Mouse (Mus musculus): ENCODE results near the gene Spon1. TPM values are rescaled to one million over a fixed set of nuclear protein-coding genes. Genes with fewer than 3 reads are reported as not detected.

Spon1 gene
- polyA plus RNA-seq, 1 experiment: 12.3 TPM

DNA sequence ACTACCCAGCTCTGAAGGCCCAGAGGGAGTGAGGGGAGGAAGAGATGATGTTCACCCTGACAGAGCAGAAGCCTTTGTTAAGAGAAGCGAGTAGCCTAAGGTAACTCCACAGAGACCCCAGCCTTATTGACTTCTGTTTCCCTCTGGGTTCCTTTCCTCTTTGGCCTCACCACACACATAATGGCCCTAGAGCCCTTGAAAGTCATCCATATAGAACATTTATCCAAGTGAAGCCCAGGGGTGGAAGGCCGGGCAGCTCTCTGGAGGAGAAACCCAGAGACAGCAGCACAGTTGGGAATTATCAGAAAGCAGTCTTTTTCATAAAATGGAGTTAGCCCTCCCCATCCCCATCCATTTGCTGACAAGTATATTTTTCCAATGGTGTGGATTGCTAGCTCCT lies 75.7 kb downstream of the Spon1 start:
- DNase-seq (ENCODE audit: low read depth): no peak

DNA sequence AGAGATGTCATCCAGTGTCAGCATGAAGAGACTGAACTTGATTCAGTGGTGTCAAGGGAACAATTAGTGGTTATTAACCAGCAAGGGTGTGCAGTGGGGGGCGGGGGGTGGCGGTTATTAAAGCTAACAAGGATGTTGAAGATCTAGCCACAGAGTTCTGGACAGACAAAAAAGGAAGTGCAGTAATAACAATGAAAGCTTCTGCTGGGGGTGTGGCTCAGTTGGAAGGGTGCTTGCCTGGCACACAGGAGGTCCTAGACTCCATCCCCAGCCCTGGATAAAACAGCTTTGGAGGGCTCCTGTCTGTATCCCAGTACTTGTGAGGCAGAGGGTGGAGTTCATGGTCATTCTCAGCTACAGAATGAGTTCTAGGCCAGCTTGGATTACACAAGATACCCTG lies 77.4 kb downstream of the Spon1 start:
- DNase-seq (ENCODE audit: low read depth): no peak

DNA sequence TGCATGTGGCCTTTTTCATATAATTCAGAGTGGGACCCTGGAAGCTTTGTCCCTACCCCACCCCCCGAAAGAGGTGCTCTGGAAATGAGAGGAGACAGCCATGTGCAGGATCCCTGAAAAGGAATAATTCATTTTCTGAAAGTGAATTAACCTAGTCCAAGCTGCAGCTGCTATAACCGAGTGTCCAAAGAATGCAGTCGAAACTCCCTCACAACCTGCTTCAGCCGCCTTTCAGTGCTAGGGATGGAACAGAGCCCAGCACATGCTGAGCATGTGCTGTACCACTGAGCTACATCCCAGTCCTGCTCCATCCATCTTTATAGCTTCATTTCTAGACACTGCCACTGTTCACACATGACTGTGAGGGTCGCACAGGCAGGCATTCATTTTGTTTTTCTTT lies 79.4 kb downstream of the Spon1 start:
- DNase-seq (ENCODE audit: low read depth): no peak

DNA sequence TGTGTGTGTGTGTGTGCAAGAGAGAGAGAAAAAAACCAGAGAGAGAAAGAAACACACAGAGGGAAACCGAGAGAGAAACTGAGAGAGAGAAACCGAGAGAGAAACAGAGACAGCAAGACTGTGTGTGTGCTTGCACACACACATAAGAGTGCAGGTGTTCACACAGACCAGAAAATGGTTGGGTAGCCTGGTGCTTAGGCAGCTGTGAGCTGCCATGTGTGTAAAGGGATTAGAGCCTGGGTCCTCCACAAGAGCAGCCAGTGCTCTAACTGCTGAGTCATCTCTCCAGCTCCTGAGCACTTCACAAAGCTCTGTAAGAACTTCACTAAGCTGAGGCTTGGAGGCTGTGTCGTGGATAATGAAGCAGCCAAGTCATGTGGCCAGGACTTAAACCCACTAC lies 80.8 kb downstream of the Spon1 start:
- DNase-seq (ENCODE audit: low read depth): no peak

DNA sequence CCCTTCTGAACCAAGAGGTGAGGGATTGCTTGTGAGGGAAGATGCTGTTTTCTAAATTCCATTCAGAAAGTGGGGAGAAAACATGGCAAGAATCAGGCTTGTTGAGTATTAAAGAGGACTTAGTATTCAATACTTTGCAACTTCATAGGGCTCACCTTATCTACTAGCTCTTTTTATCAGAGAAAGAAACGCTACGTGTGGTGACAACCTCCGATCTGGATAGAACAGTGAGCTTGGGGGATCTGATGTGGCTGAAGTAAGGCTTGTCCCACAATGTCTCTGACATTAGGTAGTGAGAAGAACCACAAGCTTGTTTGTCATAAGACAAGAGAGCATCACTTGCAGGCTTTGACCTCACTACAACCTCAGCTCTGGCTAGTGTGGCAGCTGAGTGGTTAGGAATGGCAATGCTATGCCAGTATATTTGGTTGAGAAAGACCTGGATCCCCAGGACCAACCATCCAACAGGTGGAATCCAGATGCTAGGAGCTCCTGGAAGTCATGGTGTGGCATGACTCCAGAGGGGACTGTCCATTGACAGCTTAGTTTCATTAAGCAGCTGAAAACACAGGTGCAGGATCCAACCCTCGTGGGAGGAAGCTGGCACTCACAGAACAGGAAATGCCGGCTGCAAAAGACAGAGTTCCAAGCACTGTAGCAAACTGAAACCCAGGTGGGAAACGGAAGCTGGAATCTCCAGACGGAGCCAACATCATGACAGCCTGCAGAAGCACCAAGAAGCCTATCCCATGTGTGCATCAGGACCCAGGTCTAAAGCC lies 81.4 kb downstream of the Spon1 start:
- DNase-seq (ENCODE audit: low read depth): no peak

DNA sequence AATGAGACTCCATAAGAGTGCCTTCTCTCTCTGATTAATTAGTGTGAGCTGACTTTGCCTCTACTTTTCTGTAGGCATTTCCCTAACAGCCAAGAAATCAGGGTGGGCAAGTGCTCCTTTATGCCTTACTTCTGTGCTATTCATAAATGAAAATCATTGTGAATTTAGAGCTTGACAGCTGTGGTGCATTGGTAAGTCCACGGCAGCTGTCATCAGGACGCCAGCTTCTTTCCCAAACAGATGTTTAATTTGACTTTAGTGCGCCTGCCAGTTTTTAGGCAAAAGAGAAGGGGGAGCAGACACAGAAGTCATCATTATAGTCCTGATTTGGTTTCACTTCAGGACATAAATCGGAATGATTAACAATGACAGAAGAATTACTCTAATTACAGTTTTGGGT lies 84.6 kb downstream of the Spon1 start:
- no peak for DNase-seq (ENCODE audit: low read depth)

DNA sequence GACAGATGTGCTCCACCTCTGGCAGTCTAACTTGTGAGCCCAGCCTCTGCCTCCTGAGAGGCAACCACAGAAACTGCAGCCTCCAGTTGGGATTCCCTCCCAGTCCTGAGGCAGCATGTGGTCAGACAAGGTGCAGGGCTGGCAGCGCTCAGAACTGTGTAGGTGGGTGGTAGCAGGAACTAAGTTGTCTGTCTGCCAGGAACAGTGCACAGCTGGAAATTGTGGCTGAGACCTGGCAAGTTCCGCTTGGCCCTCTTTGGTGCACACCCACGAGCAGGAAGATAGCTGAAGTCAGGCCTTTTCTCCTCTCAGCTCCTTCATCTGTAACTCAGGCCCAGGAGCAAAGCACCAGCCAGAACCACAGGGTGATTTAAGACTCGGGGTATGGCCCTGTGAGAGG lies 89.6 kb downstream of the Spon1 start:
- DNase-seq (ENCODE audit: low read depth): peak; percentile 44

DNA sequence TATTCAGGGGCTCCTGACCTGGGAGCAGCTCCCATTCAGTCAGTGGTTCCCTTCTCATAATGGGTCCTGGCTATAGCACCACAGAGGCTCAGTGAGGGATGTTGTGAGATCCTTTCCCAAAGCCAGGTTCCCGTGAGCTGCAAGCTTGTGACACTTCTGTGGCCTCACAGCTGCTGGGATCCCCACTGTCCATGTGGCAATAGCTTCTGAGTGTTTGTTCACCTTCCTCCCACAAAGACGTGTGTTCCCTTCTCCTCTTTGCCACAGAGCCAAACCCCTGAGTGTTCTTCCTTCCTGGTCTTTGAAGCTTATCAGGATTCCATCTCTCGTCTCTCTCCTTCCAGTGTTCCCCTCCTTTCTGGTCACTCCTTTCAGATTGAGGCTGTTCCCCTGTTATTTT lies 90.3 kb downstream of the Spon1 start:
- DNase-seq (ENCODE audit: low read depth): no peak

DNA sequence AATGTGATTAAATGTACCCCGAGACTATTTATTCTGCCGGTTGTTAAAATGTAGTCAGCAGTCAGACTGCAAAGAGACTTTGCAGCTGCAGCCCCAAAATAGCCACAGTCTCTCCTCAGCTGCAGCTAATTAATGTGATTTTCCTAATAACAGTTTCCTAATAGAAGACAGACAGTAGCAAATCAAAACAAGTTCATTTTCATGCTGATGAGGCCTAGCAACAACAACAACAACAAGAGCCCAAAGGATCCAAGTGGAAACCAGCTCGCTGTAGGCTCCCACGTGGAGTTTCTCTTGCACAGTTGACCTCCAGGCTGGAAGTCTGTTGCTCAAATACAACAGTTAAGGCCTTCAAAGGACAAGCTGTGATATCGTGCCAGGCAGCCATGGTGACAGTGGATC lies 93.7 kb downstream of the Spon1 start:
- DNase-seq (ENCODE audit: low read depth): no peak

DNA sequence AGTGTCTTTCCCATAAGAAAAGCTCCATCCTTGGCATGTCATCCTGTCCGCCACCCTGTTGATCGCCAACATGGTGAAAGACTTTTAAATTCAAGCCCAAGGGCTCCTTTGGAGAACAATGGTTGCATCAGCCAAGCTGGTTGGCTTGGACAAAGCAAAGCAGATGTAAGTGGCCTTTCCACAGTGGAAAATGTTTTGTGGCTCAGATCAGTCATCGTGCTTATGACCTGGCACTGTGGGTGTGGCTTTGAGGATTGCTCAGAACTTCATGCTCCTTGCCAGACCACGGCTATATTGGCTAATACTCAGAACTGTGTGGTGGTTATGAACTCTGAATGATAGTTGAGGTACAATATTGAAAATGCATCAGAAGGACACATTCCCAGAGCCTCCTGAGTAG lies 96.2 kb downstream of the Spon1 start:
- DNase-seq (ENCODE audit: low read depth): no peak

DNA sequence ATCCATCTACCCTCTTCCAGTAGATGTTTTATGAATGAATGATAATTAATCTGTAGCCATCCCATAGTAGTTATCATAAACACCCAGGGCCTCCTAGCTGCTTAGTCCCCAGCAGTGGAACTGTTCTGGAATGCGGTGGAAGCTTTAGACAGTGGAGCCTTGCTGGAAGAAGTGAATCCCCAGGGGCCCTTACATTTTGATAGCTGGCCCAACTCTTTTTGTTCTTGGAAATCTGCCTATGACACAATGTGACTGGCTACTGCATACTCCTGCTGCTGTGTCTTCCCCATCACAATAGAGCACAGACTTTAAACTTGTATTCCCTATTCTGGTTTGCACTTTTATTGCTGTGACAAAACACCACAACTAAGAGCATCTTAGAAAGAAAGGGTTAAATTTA lies 107.0 kb downstream of the Spon1 start:
- no peak for DNase-seq (ENCODE audit: low read depth)

DNA sequence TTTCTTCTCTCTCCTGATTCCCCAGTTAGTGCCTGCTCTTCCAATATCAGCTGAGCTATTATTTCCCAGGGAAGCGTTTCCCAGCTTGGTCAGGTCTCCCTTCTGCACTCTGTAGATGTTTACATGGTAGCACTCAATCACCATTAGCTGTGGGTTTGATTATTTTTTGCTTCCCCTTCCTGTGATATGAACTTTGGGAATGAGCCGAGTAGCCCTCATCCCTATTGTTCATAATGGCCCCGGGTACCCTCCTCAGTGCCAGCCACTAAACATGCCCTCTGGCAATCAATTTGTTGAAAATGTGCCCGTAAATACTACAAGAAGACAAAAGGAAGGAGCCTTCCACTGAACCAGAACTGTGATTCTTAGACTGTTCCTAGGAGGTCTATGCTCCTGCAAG lies 111.7 kb downstream of the Spon1 start:
- no peak for DNase-seq (ENCODE audit: low read depth)

DNA sequence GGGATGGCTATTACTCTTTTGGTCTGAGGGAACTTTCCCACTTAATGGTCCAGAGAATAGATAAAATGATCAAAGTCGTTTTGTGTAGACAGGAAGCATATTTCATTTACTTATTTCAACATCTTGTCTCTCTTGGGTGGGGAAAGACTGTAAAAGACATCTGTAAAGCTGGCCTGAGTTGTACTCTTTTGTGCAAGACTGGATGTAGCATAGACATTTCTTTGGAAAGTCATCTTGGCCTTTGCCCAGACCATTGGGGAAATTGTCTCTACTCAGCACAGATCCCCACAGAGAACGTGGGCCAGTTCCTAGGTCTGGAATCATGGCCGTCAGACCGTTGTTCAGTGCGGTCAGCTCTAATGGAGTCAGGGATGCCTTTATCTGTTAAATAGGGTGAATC lies 112.1 kb downstream of the Spon1 start:
- DNase-seq (ENCODE audit: low read depth): no peak

DNA sequence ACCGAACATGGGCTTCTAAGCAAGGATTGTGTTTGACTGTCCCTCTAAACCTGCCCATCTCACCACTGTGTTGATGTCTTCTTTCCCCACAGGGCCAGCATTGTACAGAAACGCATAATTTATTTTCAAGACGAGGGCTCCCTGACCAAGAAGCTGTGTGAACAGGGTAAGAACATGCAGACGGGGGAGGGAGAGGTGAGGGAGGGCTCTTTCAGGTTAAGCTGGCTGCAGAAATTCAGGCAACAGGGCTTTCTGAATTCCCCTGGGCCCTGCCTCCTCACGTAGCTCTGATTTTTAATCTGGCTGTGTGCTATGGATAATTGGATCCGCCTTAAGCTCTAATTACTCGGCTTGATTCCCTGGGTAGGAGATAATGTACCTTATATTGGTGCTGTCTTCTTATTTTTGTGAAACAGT lies 113.3 kb downstream of the Spon1 start:
- no peak for DNase-seq (ENCODE audit: low read depth)

DNA sequence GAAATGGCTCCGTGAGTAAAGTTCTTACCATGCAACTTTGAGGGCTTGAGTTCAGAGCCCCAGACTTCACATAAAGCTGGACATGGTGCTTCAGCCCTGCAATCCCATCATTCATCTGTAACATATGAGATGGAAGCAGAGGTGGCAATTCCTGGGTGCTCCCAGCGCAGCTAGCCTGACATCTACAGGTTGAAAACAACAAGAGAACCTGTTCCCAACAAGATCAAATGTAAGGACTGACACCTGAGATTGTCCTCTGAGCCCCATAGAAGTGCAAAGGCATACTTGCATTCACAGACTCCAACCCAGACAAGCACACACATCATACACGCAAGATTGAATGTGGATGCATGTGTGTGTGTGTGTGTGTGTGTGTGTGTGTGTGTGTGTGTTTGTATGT lies 114.2 kb downstream of the Spon1 start:
- DNase-seq (ENCODE audit: low read depth): no peak

DNA sequence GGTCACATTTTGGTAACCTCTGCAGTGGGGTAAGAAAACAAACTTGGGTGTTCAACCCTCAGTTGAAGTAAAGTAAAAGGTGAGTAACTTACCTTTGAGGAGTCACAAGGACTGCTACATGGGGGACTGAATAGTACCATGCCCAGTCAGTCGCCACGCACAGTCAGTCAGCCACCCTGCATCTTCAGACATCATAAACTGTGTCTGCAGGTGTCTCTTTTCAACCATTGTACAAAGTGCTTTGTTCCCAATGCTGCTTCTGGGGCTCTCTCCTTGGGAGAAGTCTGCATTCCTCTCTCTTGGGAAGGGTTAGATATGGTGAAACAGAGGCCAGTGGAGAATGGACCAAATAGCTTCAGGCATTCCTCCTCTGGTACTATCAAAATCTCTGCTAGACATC lies 125.0 kb downstream of the Spon1 start:
- DNase-seq (ENCODE audit: low read depth): no peak

DNA sequence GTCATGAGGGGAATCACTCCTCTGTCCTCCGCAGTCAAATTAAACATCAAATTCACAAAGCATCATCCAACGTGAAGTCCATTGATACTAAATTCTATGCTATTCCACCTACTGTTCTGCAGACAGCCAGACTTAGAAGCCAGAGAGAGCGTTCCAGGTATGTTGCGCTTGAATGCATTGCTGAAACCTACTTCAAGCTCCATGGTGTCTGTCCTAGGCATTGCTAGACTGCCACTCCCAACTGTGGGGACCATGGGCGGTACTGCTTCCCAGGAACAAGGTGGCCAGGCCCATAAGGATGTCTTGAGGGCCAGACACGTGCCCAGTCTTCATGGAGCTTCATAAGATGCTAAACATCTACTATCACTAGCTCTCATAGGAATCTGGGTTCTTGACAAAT lies 125.7 kb downstream of the Spon1 start:
- DNase-seq (ENCODE audit: low read depth): no peak

DNA sequence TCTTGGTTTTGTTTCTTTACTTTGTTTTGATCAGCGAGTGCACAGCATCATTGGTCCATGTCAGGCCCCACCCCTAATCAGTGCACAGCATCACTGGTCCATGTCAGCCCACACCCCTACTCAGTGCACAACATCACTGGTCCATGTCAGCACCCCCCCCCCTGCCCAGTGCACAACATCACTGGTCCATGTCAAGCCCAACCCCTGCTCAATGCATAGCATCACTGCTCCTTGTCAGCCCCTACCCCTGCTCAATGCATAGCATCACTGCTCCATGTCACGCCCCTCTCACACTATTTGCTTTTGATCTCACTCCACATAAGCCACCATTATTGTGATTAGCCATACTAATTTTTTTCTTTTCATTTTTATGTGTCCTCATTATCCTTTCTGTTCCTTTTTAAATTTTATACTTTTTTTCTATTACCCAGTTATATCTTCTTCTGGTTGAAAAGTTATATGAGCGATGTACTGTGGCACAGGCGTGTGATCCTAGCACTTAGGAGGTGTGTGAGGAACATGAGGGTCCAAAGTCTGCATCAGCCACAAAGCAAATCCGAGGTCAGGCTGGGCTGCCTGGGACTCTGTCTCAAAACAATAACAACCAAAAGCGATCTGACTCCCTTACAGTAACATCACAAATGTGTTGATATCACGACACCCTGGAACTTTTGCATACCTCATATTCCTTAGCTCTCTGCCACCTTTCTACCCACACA lies 128.3 kb downstream of the Spon1 start:
- no peak for DNase-seq (ENCODE audit: low read depth)

DNA sequence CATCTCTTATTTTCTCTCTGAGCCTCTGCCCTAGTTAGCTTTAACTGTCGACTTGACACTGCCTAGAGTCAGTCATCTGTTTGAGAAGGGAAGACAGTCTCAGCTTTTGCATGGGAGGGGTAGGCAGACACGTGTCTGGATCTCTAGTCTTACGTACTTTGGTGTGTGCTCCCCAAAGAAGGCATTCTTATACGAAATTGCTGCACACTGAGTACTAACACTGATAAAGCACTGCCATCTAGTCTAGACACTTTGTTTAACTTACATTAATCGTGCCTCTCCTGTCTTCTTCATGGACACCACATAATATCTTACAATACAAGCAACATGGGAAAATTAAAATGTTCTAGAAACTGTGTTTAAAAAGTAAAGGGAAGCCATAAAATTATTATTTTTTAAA lies 129.5 kb downstream of the Spon1 start:
- no peak for DNase-seq (ENCODE audit: low read depth)

DNA sequence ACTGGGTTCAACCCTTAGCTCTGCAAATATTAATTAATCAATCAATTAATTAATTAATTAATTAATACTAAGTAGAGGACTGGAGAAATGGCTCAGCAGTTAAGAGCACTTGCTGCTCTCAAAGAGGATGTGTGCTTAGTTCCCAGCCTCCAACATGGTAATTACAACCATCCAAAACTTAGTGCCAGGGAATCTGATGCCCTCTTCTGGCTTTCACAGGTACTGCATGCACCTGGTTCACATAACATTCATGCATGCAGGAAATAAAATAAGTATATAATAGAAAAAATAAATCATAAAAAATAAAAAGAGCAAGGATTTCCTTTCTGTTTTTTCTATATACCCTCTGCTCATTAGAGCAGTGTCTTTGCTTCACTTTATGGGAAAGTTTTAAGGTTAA lies 132.6 kb downstream of the Spon1 start:
- no peak for DNase-seq (ENCODE audit: low read depth)

DNA sequence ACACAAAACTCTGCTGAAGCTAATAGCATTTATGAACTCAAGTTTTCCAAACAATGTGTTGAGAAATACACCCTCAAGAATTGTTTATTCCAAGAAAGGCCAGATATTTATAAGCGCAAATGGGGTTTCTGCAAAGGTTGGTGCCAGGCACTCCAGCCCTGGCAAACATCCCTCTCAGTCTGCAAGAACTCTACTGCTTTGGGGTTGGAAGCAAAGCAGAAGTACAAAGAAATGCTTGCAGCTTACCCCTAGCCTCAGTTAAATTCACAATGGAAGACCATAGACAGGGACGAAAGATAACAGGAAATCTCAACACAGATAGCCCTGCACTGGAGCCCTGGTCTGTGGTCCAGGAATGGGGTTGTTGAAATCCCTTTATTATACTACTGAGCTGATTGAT lies 135.7 kb downstream of the Spon1 start:
- DNase-seq (ENCODE audit: low read depth): no peak

DNA sequence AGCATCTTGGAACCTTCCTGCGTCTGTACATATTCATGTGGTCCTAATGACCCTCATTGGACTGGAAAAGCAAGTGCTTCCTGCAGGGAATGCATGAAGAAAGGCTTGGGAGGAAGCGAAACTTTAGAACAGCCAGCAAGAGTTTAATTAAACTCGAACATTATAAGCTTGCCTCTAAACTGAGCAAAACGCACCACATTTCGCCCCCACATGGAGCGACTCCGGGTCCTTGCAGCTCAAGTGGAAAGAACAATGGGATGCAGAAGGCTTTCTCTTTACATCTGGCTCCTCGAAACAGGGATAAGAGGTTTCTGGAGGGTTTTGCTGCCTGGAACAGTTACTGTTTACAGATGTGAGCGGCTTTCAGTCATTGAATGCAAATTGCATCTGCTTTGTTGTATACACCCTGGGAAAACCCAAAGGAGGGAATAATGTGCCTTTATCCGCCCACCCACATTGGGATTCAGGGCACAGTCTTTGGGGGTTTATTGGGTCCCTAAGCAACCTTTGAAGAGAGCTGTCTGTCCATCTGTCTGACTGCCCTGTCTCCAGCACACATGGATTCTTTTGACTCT lies 136.2 kb downstream of the Spon1 start:
- DNase-seq (ENCODE audit: low read depth): no peak

DNA sequence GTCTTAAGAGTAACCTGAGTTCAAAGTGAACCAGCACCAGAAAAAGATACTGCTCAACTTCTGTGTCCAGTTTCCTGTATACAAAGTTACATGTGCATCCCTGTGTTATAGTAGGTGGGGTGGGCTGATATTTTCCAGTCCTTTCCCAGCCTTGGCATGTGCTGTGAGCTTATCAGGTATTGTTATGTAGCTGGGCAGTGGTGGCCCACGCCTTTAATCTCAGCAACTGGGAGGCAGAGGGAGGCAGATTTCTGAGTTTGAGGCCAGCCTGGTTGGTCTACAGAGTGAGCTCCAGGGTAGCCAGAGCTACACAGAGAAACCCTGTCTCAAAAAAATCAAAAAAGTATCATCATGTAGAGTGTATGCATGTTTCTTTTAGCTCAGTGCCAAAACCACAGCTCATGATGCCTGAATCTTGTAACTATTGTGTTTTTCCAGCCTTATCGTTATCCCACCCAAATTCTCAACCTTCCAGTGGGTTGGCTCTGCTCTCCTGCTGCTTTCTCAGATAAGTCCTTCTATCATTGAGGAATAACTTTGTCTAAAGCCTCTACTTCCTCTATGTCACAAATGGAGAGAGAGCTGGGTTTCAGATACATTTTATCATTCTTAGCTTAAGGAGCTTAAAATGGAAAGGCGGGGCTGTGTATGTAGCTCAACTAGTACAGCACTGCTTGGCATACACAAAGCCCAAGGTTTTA lies 137.5 kb downstream of the Spon1 start:
- DNase-seq (ENCODE audit: low read depth): no peak
